Mouse (Mus musculus) ES-E14 (cell line): ENCODE data around the gene Shld1.

Source experiments
- CHD2 ChIP-seq: IDR thresholded peaks from 2 replicates; pipeline ENCODE4 v1.6.1; 2014; ENCODE audit warnings: mild to moderate bottlenecking, low read depth, low read length, inconsistent platforms
- HCFC1 ChIP-seq: IDR thresholded peaks from 2 replicates; pipeline ENCODE4 v1.6.1; 2012; ENCODE audit warnings: low read length, inconsistent platforms, borderline replicate concordance; ENCODE audit not compliant: insufficient read depth
- ZC3H11A ChIP-seq: IDR thresholded peaks from 2 replicates; pipeline ENCODE4 v1.6.1; 2012; ENCODE audit warnings: low read depth, mild to moderate bottlenecking, inconsistent platforms, low read length, borderline replicate concordance
- ZNF384 ChIP-seq: IDR thresholded peaks from 2 replicates; pipeline ENCODE4 v1.6.1; 2012; ENCODE audit warnings: low read depth, low read length, inconsistent platforms

DNA sequence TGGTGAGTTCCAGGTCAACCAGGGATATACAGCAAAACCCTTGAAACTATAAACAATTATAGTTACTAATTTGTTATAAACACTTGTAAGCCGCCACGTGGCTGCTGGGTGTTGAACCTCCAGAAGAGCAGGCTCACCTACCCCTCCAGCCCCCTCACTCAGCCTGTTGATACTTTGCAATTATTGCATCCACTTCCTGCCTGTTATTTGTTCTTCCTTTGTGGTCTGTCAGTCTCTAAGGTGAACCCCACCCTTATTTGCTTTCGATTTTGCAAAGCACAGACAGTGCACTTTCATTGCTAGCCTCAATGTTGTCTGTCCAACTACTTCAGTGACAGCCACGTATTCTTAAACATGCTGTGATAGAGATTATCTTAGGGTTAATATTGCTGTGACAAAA is 43.6 kb upstream of the Shld1 start:
- no peak for TF ChIP-seq HCFC1
- no peak for TF ChIP-seq ZNF384
- TF ChIP-seq CHD2: no peak
- TF ChIP-seq ZC3H11A: no peak
